Mouse (Mus musculus): ENCODE measurements around the gene Sema6d.

DNA sequence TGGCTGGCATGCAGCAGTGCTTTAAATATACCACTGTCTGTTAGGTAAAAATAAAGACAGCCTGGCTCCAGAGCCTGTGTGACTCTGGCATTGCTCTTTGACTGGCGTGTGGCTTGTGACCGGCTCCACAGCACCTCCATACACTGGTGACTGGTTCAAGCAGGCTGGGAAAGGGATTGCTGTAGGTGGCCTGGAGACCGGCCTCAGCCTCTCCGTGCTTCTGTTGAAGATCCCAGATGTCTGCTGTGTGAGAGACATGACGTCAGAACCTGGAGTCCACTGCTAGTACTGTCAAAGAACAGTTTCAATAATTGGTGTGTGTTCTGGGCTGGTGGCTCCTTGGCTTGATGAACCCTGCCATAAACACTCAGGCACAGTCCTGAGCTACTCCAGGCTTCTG lies 528.3 kb downstream of the Sema6d start:
- TF ChIP-seq CTCF (IDR thresholded peaks at IDR 0.05; ENCODE audit: insufficient read depth, low read length) = no peak
- TF ChIP-seq POLR2A (IDR thresholded peaks at IDR 0.05; ENCODE audit: borderline replicate concordance, extremely low read depth, low read depth, low read length) = no peak

All from lung, adult 2 months (tissue).